Mouse (Mus musculus) lung, adult 2 months (tissue): ENCODE measurements at regions not wholly inside any gene's neighbourhood (a gene's known extent, or its start where the extent isn't known, plus 50 kb on each side); places are given as distances from the start of the nearest gene placed in this dataset.

Experiments used
- CTCF ChIP-seq: fragments of 200-500 bp; IDR thresholded peaks from 2 replicates; pipeline ENCODE4 v1.5.1; 2011; ENCODE audit warnings: mild to moderate bottlenecking, low read length, control low read depth; ENCODE audit not compliant: insufficient read depth
- POLR2A ChIP-seq: fragments of 200-500 bp; IDR thresholded peaks from 2 replicates; pipeline ENCODE4 v1.6.1; 2011; ENCODE audit warnings: low read depth, mild to moderate bottlenecking, control low read depth, low read length, borderline replicate concordance; ENCODE audit errors: extremely low read depth

GRCm38 (mm10) chr1:128731445-128731844 lies 139.4 kb upstream of the Cxcr4 start:
- TF ChIP-seq CTCF (no peak), POLR2A (no peak)
